Mouse (Mus musculus) neural tube, embryonic 15.5 days (tissue): ENCODE measurements around the gene Smbd1. TPM values are rescaled to one million over a fixed set of nuclear protein-coding genes. Genes with fewer than 3 reads are reported as not detected.
A peak's percentile ranks its signal among the peaks of the same experiment; 100 is the strongest.

ENCODE experiments used
- ATAC-seq: fragments of 200-750 bp; cut with Nextera tagmentation; 2 replicates; pipeline ENCODE4 v1.8.0; 2017; ENCODE audit warnings: mild to moderate bottlenecking, moderate TSS enrichment, moderate library complexity; ENCODE audit not compliant: low FRiP score
- H3K27ac ChIP-seq: fragments of 300-500 bp; sonication (generic); replicated peaks from 2 replicates; pipeline ENCODE4 v1.5.1; 2015; ENCODE audit warnings: mild to moderate bottlenecking, inconsistent platforms
- H3K27me3 ChIP-seq: fragments of 300-500 bp; sonication (generic); replicated peaks from 2 replicates; pipeline ENCODE4 v1.6.1; 2015; ENCODE audit warnings: inconsistent platforms
- H3K36me3 ChIP-seq: fragments of 300-500 bp; sonication (generic); 2 replicates; pipeline ENCODE4 v1.6.1; 2015; ENCODE audit warnings: inconsistent platforms
- H3K4me1 ChIP-seq: fragments of 300-500 bp; sonication (generic); 2 replicates; pipeline ENCODE4 v1.6.1; 2015; ENCODE audit warnings: inconsistent platforms
- H3K4me2 ChIP-seq: fragments of 300-500 bp; sonication (generic); 2 replicates; pipeline ENCODE4 v1.6.1; 2015; ENCODE audit warnings: inconsistent platforms, mild to moderate bottlenecking, moderate library complexity
- H3K4me3 ChIP-seq: fragments of 300-500 bp; sonication (generic); replicated peaks from 2 replicates; pipeline ENCODE4 v1.5.1; 2015; ENCODE audit warnings: mild to moderate bottlenecking, inconsistent platforms
- H3K9ac ChIP-seq: fragments of 300-500 bp; sonication (generic); replicated peaks from 2 replicates; pipeline ENCODE4 v1.6.1; 2015; ENCODE audit warnings: mild to moderate bottlenecking, inconsistent platforms
- H3K9me3 ChIP-seq: fragments of 300-500 bp; sonication (generic); replicated peaks from 2 replicates; pipeline ENCODE4 v1.6.1; 2016; ENCODE audit warnings: inconsistent platforms
- WGBS: fragments of 180-500 bp; shearing (Covaris S2); methylation state at CpG from one replicate; pipeline ENCODE4 v1.1.7; 2015; ENCODE audit warnings: mixed read lengths; 5-methylcytosine and 5-hydroxymethylcytosine counted together
- polyA plus RNA-seq: library from polyadenylated mRNA; unstranded; fragments of >200 nt; fragmentation: Nextera tagmentation; extraction: Ambion mirVana; gene quantifications from 2 replicates; pipeline ENCODE4 v1.2.1, GENCODE M21; 2015

Smbd1 gene
- polyA plus RNA-seq, result not detected in 2 replicates

- H3K4me2 ChIP-seq, result no peak within 1 kb of the TSS
- H3K9ac ChIP-seq, result no peak within 1 kb of the TSS
- H3K36me3 ChIP-seq, result no peaks in the 10 kb centered on the region
- no peak for ATAC-seq
- H3K4me3 ChIP-seq, result no peak within 1 kb of the TSS
- H3K27me3 ChIP-seq, result no peaks in the 10 kb centered on the region
- no peak within 1 kb of the TSS for H3K27ac ChIP-seq
- peaks cover 14% of the 10 kb centered on the region for H3K4me1 ChIP-seq
- 85% methylated on average over 4 of the region's 4 CpGs for WGBS
- no peaks in the 10 kb centered on the region for H3K9me3 ChIP-seq
Observed at GRCm38 (mm10) chr16:32810321-32810720, at the start of gene Smbd1. Gene Smbd1, minus strand, starts transcription at chr16:32810477.

- H3K9me3 ChIP-seq, result no peaks in the 10 kb centered on the region
- peak overlapping the region; percentile 23; the same call in 1 of the 2 replicates for H3K27ac ChIP-seq
- 0 out of 2 replicates have a peak, but pooled peaks cover 3% of the 10 kb centered on the region for H3K4me1 ChIP-seq
- no peak for ATAC-seq
- WGBS, result 77% methylated on average over 12 of the region's 12 CpGs
- no peaks in the 10 kb centered on the region for H3K27me3 ChIP-seq
- peaks cover 7% of the 10 kb centered on the region for H3K36me3 ChIP-seq
- H3K4me3 ChIP-seq, result no peak overlapping the region
- H3K4me2 ChIP-seq, result no peak overlapping the region
- no peak overlapping the region for H3K9ac ChIP-seq
Observed at GRCm38 (mm10) chr16:32858771-32859636, 48.7 kb upstream of the Smbd1 start.

GRCm38 (mm10) chr16:32858356-32858755 lies 48.1 kb upstream of the Smbd1 start:
- peaks cover 7% of the 10 kb centered on the region for H3K36me3 ChIP-seq
- H3K9me3 ChIP-seq, result no peaks in the 10 kb centered on the region
- no peak for ATAC-seq
- H3K27me3 ChIP-seq, result no peaks in the 10 kb centered on the region
- H3K9ac ChIP-seq, result no peak overlapping the region
- H3K4me3 ChIP-seq, result no peak overlapping the region
- H3K27ac ChIP-seq, result no peak overlapping the region
- 0 out of 2 replicates have a peak, but pooled peaks cover 3% of the 10 kb centered on the region for H3K4me1 ChIP-seq
- no peak overlapping the region for H3K4me2 ChIP-seq
- 77% methylated on average over 4 of the region's 4 CpGs for WGBS

- Histone ChIP-seq H3K27ac (no peak overlapping the region), H3K4me3 (no peak overlapping the region), H3K36me3 (peaks cover 7% of the 10 kb centered on the region), H3K27me3 (no peaks in the 10 kb centered on the region), H3K9me3 (no peaks in the 10 kb centered on the region), H3K4me1 (0 out of 2 replicates have a peak, but pooled peaks cover 3% of the 10 kb centered on the region), H3K4me2 (no peak overlapping the region), H3K9ac (no peak overlapping the region)
- ATAC-seq, result no peak
- 92% methylated on average over 3 of the region's 3 CpGs for WGBS
Observed at GRCm38 (mm10) chr16:32856751-32857150, 46.5 kb upstream of the Smbd1 start.

GRCm38 (mm10) chr16:32854050-32854571 lies 43.8 kb upstream of the Smbd1 start:
- WGBS, result 65% methylated on average over 2 of the region's 2 CpGs
- Histone ChIP-seq H3K9me3 (no peaks in the 10 kb centered on the region), H3K4me2 (no peak overlapping the region), H3K36me3 (peaks cover 12% of the 10 kb centered on the region), H3K27me3 (no peaks in the 10 kb centered on the region), H3K9ac (no peak overlapping the region), H3K4me3 (no peak overlapping the region), H3K4me1 (0 out of 2 replicates have a peak, but pooled peaks cover under 1% of the 10 kb centered on the region), H3K27ac (0 out of 2 replicates have a peak overlapping the region, but pooled peaks have one; percentile 41)
- no peak for ATAC-seq

GRCm38 (mm10) chr16:32853492-32854049 lies 43.3 kb upstream of the Smbd1 start:
- H3K4me1 ChIP-seq, result no peaks in the 10 kb centered on the region
- no peak overlapping the region for H3K4me3 ChIP-seq
- ATAC-seq, result no peak
- H3K9me3 ChIP-seq, result no peaks in the 10 kb centered on the region
- H3K36me3 ChIP-seq, result peaks cover 18% of the 10 kb centered on the region
- no peak overlapping the region for H3K4me2 ChIP-seq
- 0 out of 2 replicates have a peak overlapping the region, but pooled peaks have one; percentile 41 for H3K27ac ChIP-seq
- no peaks in the 10 kb centered on the region for H3K27me3 ChIP-seq
- WGBS, result 75% methylated on average over 13 of the region's 13 CpGs
- H3K9ac ChIP-seq, result no peak overlapping the region

- Histone ChIP-seq H3K36me3 (peaks cover 57% of the 10 kb centered on the region), H3K4me3 (no peak overlapping the region), H3K27ac (no peak overlapping the region), H3K27me3 (no peaks in the 10 kb centered on the region), H3K9ac (no peak overlapping the region), H3K4me1 (no peaks in the 10 kb centered on the region), H3K9me3 (no peaks in the 10 kb centered on the region), H3K4me2 (no peak overlapping the region)
- no peak for ATAC-seq
- 94% methylated on average over 11 of the region's 11 CpGs for WGBS
Observed at GRCm38 (mm10) chr16:32849042-32849830, 39.0 kb upstream of the Smbd1 start.

GRCm38 (mm10) chr16:32847103-32847502 lies 36.8 kb upstream of the Smbd1 start:
- H3K9ac ChIP-seq, result no peak overlapping the region
- H3K36me3 ChIP-seq, result peaks cover 75% of the 10 kb centered on the region
- H3K27me3 ChIP-seq, result no peaks in the 10 kb centered on the region
- 94% methylated on average over 11 of the region's 11 CpGs for WGBS
- ATAC-seq, result no peak
- no peaks in the 10 kb centered on the region for H3K9me3 ChIP-seq
- no peak overlapping the region for H3K4me3 ChIP-seq
- H3K4me1 ChIP-seq, result no peaks in the 10 kb centered on the region
- H3K4me2 ChIP-seq, result no peak overlapping the region
- H3K27ac ChIP-seq, result no peak overlapping the region

- Histone ChIP-seq H3K36me3 (peaks cover 71% of the 10 kb centered on the region), H3K4me1 (no peaks in the 10 kb centered on the region), H3K27ac (no peak overlapping the region), H3K4me3 (no peak overlapping the region), H3K9ac (no peak overlapping the region), H3K27me3 (no peaks in the 10 kb centered on the region), H3K4me2 (no peak overlapping the region), H3K9me3 (no peaks in the 10 kb centered on the region)
- 88% methylated on average over 4 of the region's 4 CpGs for WGBS
- ATAC-seq, result no peak
Observed at GRCm38 (mm10) chr16:32831501-32831900, 21.2 kb upstream of the Smbd1 start.

GRCm38 (mm10) chr16:32829104-32829503 lies 18.8 kb upstream of the Smbd1 start:
- H3K27me3 ChIP-seq, result no peaks in the 10 kb centered on the region
- no peaks in the 10 kb centered on the region for H3K9me3 ChIP-seq
- no peak overlapping the region for H3K4me3 ChIP-seq
- H3K4me2 ChIP-seq, result no peak overlapping the region
- no peaks in the 10 kb centered on the region for H3K4me1 ChIP-seq
- WGBS, result 92% methylated on average over 11 of the region's 11 CpGs
- H3K9ac ChIP-seq, result no peak overlapping the region
- no peak for ATAC-seq
- no peak overlapping the region for H3K27ac ChIP-seq
- H3K36me3 ChIP-seq, result peaks cover 72% of the 10 kb centered on the region

GRCm38 (mm10) chr16:32826521-32826920 lies 16.2 kb upstream of the Smbd1 start:
- Histone ChIP-seq H3K4me1 (no peaks in the 10 kb centered on the region), H3K27me3 (no peaks in the 10 kb centered on the region), H3K36me3 (peaks cover 78% of the 10 kb centered on the region), H3K9me3 (no peaks in the 10 kb centered on the region), H3K9ac (no peak overlapping the region), H3K4me3 (no peak overlapping the region), H3K4me2 (no peak overlapping the region), H3K27ac (no peak overlapping the region)
- 96% methylated on average over 11 of the region's 11 CpGs for WGBS
- no peak for ATAC-seq
